Mouse (Mus musculus): Measurements from ENCODE around the gene Tgfbr3.
"Not testable (repeated sequence)": the region's sequence is repeated elsewhere in the genome, so short reads cannot be mapped to it uniquely, and the experiment has no call there.

Tgfbr3 gene

GRCm38 (mm10) chr5:107282561-107283307, 6.7 kb downstream of the Tgfbr3 start:
- in situ Hi-C loops (cut with MboI, MseI) = loop anchor here (10.0 kb wide), 1 partner anchor 268 kb away; no protein-coding TSS in a partner anchor

DNA sequence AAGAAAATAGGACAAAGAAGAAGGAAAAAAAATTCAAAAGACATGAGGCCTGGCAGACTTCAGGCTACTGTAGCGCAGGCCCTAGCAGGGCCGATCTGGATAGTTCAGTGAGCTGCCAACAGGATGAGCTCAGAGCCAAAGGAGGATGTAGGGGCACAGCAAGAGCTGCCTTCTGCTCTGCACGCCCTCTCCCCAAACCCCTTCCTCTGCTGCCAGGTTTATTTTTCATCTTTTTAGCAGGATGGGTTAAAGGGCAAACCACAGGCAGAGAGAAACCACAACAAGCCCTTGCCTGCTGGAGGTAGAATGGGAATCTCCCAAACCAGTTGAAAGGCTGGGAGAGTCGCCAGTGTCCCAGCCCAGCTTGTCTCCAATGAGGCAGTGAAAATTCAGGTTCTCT, 10.2 kb downstream of the Tgfbr3 start:
- in situ Hi-C loops (cut with MboI, MseI) = no loop called here

GRCm38 (mm10) chr5:107276186-107276585, 13.2 kb downstream of the Tgfbr3 start:
- in situ Hi-C loops (cut with MboI, MseI) = no loop called here

DNA sequence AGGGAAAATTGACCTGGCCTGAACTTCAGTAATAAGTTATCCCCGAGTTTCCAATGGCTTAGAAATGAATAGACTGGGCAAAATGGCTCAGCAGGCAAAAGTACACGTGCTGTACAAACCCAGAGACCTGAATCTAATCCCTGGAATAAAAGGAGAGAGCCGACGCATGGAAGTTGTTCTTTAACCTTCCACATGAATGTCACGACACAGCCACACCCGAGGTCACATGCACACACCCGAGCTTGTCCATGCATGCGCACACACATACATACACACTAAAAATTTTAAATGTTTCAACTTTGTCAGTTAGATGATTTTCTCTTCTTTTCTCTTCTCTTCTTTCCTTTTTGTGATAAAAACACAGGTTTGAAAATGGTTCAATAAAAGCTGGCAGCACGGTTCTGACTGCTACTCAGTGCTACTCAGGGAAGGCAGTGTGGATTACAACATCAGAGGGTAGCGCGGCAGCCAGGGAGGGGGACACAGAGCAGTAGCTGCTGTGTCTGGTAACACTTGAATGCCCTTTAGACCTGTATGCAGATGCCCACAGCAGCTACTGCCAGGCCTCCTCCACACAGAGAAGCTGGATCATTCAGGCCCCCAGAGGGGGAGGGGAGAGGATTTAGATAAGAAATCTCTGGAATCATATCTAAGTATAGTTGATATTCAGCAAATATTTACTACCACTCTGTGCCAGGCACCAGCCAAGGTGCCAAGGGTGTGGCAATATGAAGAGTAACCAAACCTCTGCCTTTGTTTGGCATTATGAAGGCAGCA, 17.0 kb downstream of the Tgfbr3 start:
- in situ Hi-C loops (cut with MboI, MseI) = loop anchor here (5.0 kb wide), 1 partner anchor 70 kb away; no protein-coding TSS in a partner anchor

DNA sequence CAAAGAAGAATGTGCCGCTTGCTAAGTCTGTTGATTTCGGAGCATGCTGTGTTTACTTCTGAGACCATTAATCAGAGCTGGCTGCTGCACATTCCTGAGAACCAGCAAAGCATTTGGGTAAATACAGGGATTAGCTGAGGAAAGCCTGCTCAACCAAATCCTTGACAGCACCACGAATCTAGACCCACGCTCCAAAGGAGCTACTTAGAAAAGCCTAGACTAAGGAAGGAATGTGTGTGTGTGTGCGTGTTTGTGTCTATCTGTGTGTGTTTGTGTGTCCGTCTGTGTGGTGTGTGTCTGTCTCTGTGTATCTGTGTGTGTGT, 20.5 kb downstream of the Tgfbr3 start:
- in situ Hi-C loops (cut with MboI, MseI) = no loop called here

- in situ Hi-C loops (cut with MboI, MseI) = no loop called here
Observed at GRCm38 (mm10) chr5:107268121-107269005, 21.1 kb downstream of the Tgfbr3 start.

- in situ Hi-C loops (cut with MboI, MseI) = no loop called here
Observed at GRCm38 (mm10) chr5:107266566-107266965, 22.9 kb downstream of the Tgfbr3 start.

DNA sequence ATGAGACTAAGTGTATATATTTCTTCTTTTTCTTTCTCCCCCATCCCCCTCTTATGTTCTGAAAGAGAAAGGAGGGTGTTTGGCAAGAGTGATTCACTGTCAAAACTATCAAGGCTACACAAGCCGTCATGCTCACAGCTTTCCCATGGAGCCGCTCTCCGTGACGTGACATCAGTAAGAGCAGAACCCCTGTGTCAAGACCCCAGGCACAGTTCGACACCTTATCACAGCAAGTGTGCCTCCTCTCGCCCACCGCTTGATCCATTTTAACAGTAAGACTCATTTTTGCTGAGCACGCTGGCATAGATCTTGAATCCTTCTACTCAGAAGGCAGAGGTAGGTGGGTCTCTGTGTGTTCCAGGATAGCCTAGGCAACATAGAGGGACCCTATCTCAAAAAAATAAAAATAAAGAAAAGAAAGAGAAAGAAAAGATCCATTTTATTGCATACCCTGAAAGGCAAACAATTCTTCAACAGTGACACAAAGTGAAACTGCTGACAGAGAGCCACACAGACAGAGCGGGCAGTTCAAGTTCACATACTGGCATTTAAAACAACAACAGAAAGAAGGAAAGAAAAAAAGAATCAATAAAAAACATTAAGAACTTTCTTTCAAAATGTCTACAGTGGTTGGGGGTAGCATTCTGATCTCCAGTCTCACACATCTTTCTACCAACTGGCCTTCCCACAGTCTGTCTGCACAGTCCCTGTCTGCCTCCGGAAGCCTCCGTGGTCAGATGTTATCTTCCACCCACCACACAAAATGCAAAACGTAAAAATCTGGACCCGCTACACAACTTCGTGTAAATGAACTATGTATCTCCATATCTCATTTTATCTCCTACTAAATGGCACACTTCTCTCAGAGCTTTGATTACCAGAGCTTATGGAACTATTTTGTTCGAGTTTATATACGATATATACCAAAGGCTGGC, 24.7 kb downstream of the Tgfbr3 start:
- in situ Hi-C loops (cut with MboI, MseI) = no loop called here

- in situ Hi-C loops (cut with MboI, MseI) = no loop called here
Observed at GRCm38 (mm10) chr5:107263836-107264235, 25.6 kb downstream of the Tgfbr3 start.

DNA sequence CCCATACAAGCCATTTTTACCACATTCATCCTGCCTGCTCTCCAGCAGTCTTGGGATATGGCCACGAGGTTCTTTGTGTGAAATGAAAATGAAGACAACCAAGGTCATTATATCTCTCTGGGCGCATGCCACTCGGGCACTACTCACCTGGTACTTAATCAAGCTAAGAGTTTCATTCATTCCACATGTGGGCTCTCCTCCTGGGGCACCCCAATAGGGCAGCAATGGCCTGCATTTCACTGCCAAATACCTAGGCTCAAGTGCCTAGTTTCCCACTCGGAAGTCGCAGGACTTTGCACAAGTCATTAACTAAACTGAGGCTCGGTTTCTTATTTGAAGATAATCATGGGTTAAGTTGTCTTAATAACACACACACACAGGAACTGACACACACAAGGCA, 27.5 kb downstream of the Tgfbr3 start:
- in situ Hi-C loops (cut with MboI, MseI) = no loop called here

DNA sequence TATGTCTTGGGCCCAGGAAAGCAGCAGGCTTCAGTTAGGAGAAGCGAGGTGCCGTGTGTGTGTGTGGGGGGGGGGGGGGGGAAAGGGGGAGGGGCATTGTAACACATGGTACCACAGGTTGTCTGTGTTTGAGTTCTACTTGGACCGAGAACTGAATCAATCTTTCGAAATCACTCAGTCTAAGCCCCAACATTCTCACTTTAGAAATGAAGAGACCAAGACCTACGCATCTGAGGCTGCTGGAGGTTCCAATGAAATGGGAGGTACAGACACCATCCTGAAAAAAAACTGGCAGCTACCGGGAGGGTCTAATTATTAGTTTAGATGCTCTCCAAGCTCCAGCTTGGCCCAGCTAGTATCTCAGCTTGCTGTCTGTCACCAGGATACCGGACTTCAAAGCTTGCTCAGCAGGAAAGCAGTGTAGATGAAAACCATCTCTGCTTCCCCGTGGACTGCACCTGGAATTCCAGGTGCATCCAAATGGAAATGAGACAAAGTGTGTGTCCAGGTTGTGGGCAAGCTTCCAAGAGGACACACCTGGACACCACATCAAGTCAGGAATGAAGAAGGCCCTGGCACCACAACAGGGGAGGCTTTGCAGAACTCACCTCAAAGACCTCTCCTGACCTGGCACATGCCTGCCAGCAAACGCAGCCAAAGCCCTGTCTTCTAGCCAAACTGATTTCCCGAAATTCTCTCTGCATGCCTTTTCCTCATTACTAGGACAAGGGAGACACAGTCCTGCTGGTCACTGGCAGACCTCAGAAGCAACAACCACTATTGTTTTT, 28.5 kb downstream of the Tgfbr3 start:
- in situ Hi-C loops (cut with MboI, MseI) = no loop called here

DNA sequence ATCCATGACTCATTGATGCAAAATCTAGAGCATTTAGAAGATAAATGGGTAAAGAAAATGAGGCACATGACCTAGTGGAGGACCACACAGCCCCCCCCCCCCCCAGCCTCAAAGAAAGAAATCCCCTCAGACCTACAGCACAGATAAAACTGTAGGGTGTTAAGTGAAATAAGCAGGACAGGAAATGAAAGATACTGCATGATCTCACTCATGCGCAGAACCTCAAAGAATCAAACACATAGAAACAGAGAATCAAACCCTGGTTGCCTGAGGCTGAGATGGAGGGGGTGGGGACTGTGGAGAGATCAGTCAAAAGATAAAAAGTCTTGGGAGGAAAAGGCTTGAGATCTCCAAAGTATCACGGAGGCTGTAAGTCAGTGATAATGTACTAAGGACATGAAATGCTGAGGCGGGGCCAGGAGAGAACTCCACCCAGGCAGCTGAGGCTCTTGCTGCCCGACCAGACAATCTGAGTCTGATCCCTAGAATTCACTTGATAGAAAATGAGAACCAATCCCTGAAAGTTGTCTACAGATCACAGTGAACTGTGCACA, 29.9 kb downstream of the Tgfbr3 start:
- in situ Hi-C loops (cut with MboI, MseI) = no loop called here

DNA sequence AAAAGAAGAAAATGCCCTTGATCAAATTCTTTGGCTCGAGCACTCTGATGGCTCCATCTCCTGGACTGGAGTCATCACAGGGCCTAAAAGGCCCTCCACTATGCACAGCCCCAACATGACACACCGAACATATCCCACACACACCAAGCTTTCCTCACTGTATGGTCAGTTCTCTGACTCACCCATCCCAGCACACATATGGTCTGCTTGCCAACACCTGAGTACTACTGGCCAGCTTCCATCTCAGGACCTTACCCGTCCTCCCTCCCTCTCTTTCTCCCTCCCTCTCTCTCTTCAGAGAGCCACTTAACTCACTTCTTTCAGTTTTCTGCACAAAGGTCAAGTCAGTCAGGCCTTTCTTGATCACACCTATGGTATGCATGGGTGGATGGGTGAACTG, 36.0 kb downstream of the Tgfbr3 start:
- in situ Hi-C loops (cut with MboI, MseI) = no loop called here

DNA sequence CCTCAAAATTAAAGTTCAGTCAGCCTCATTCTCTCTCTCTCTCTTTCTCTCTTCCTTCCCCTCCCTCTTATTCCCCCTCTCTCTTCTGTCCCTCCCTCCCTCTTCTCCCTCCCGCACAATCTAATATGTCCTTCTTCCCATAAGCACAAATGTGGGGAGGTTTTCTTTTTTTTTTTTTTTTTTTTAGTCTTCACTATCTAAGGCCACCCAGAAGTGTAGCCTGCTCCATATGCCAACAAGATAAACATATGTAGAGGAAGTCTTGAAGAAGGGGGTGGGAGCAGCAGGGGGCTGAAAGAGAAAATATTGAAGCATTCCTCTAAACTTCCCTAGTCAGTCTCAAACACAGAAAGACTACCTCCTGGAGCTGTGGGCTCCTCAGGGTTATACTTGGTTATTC, 37.0 kb downstream of the Tgfbr3 start:
- in situ Hi-C loops (cut with MboI, MseI) = no loop called here

GRCm38 (mm10) chr5:107251751-107252305, 37.6 kb downstream of the Tgfbr3 start:
- in situ Hi-C loops (cut with MboI, MseI) = no loop called here

DNA sequence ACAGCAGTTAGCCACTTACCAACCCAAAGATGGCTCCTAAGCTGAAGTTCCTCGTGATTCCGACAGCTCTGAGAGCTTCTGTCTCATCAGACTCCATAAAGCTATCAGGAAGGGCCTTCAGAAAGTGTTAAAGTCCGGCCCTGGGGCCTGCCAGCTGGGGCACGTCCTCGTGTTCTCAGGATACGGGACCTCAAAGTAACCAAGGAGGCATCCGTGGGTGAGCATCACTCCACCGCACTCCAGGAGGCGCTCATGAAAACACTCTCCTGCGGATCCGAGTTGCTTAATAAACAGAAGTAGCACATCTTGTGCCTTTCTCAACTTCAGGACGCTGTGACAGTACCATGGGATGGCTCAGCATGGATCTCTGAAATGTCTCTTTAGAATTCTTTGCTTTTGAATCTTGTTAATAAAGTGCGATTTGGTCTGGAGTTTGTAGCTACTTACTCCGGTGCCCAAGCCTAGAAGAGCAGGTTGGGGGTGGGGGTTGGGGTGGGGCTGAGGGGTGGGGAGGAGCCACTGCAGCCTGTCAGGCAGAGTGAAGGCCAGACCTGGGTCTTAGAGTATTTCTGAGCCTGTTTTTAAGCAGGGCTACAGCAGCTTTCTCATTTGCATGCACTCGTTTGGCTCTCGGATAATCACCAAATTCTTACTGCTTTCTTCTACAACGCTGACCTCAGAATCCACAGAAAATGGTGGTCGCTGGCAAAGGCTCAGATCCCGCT, 38.7 kb downstream of the Tgfbr3 start:
- in situ Hi-C loops (cut with MboI, MseI) = no loop called here

DNA sequence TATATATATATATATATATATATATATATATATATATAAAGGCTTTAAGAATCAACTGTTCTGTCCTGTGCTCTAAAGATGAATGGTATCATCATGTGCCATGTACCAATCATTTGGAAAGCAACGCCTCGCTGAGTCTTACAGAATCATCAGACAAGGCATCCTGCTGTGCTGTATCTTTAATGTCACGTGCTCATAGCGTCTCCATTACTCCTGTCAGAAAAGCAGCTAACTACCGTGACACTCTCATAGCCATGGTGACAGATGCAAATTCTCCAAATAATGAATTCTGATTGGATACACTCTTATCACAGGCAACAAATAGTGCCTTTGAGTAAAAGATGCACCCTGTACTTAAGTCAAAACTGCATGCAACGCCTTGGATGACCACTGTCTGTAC, 40.7 kb downstream of the Tgfbr3 start:
- in situ Hi-C loops (cut with MboI, MseI) = no loop called here

- in situ Hi-C loops (cut with MboI, MseI) = not testable (repeated sequence)
Observed at GRCm38 (mm10) chr5:107248302-107248701, 41.1 kb downstream of the Tgfbr3 start.

DNA sequence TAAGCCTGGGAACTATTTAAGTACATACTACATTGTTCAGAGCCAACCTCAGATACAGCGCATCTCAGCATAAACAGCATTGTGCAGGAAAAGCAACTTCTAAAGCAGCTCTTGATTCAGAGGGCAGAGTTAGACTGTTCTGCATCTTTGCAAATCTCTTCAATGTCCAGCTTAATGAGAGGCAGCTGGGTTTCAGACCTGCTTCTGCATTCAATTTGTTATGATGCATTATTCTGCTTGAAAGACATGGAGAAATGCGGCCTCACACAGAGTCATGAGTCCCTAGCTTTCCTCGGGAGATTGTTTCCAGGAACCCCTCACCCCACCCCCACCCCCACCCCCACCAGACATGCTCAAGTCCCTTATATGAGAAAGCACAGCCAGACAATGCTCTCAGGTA, 41.6 kb downstream of the Tgfbr3 start:
- in situ Hi-C loops (cut with MboI, MseI) = no loop called here

Measured in T-helper 1 cell (primary cell).